Mouse (Mus musculus): ENCODE data around the gene Prkn. TPM values are rescaled to one million over a fixed set of nuclear protein-coding genes. Genes with fewer than 3 reads are reported as not detected.

Gene Prkn
- polyA plus RNA-seq, 1 experiment from 2014 or later = 2.4 TPM

DNA sequence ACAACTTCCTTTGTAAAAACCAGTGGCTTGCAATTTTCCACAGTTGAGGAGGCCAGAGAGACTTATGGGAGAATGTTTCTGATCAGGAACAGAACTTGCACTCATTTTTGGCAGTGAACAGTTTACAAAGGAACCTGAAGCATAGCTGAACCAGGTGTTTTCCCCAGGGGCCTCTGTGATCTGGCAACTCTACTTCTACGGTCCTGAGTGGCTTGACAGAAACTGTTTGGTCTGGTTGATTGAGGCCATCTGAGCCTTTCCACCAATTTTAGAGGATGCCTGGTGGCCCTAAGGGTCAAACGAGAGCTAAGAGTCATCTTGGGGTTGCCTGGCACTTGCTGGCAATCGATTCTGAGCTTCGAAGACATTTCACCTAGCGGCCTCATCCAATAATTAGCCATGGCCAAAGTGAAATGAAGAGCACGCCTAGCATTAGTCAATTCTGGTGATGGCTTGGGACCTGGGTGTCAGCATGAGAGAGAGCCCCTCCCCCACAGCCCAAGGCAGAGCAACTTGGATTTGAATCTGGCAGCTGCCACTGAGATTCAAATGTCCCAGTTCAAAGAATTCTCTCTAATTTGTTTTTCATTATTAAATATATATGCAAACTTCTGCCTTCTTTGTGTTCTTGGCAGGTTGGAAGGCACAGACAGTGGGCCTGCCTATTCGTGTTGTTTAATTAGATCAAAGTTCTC lies 479.6 kb downstream of the Prkn start:
- no peak overlapping the region for H3K27ac ChIP-seq
- ATAC-seq (ENCODE audit: low FRiP score) = no peak
- 64% methylated on average over 7 of the region's 7 CpGs for WGBS
- no peak overlapping the region for H3K4me3 ChIP-seq
- no peaks in the 10 kb centered on the region for H3K4me1 ChIP-seq
- H3K9me3 ChIP-seq (replicated peaks) = no peaks in the 10 kb centered on the region
- no peaks in the 10 kb centered on the region for H3K36me3 ChIP-seq
- H3K4me2 ChIP-seq (replicated peaks) = no peak overlapping the region
- H3K27me3 ChIP-seq = no peaks in the 10 kb centered on the region
- H3K9ac ChIP-seq = no peak overlapping the region

DNA sequence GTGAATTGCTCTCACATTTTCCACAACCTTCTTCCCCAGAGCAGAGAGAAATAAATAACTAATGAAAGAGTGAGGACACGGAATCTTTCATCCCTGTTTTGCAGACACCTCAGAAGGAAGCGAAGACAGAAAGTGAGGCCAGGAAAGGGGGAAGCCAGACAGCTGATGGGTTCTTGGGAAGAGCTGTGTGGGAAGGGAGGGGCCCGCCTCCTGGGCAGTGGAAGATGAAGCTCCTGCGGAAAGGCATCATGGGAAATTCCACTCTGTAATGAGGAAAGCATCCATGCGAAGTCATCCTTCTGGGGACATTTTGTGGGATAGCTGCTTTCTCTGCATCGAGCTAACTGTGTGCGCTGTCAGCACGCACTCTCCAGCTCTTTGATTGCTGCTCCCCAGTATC lies 491.9 kb downstream of the Prkn start:
- H3K9ac ChIP-seq = no peak overlapping the region
- no peaks in the 10 kb centered on the region for H3K27me3 ChIP-seq
- no peaks in the 10 kb centered on the region for H3K36me3 ChIP-seq
- no peak for ATAC-seq (ENCODE audit: low FRiP score)
- peak overlapping the region; percentile 30; the same call in 1 of the 2 replicates for H3K27ac ChIP-seq
- no peaks in the 10 kb centered on the region for H3K9me3 ChIP-seq (replicated peaks)
- H3K4me3 ChIP-seq = no peak overlapping the region
- H3K4me2 ChIP-seq (replicated peaks) = no peak overlapping the region
- WGBS = 66% methylated on average over 8 of the region's 8 CpGs
- peaks cover 10% of the 10 kb centered on the region; the same call in 1 of the 2 replicates for H3K4me1 ChIP-seq

DNA sequence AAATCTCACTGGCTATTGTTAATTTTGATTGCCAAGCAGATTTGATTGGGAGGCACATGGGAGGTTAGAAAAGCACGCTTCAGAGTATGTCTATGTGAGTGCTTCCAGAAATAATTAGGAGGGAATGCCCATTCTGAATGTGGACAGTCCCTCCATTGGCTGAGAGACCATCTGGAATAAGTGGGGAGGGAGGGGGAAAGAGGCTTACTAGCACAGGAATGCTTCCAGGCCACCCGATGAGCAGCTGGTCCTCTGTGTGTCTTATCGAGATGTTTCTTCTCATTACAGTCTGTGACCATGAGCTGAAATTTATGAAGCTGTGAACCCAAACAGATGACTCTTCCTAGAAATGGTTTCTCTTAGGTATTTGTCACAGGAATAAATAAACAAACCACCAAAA lies 493.6 kb downstream of the Prkn start:
- WGBS = 72% methylated on average over 3 of the region's 3 CpGs
- Histone ChIP-seq H3K4me2 (replicated peaks) (no peak overlapping the region), H3K36me3 (no peaks in the 10 kb centered on the region), H3K4me3 (no peak overlapping the region), H3K27me3 (no peaks in the 10 kb centered on the region), H3K9ac (no peak overlapping the region), H3K9me3 (replicated peaks) (no peaks in the 10 kb centered on the region), H3K4me1 (peaks cover 10% of the 10 kb centered on the region; the same call in 1 of the 2 replicates), H3K27ac (no peak overlapping the region)
- no peak for ATAC-seq (ENCODE audit: low FRiP score)

DNA sequence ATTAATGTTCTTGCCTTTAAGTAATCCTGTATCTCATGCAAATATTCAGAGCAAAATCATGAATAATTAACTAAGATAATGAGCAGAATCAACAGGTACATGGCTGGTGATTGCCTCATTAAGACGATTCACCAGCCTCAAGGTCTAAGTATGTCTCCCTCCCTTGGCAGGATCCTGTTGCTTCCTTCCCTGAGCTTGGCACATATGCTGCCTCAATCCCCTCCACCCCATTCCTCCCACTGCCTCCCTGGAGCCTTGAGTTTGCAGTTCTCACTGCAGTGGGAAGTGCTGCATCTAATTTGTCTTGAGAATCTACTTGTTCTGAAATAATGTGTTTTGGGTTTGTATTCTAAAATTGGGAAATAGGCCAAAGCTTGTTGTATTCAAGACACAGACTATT lies 496.0 kb downstream of the Prkn start:
- ATAC-seq (ENCODE audit: low FRiP score) = no peak
- Histone ChIP-seq H3K4me1 (peaks cover 10% of the 10 kb centered on the region; the same call in 1 of the 2 replicates), H3K27me3 (no peaks in the 10 kb centered on the region), H3K36me3 (no peaks in the 10 kb centered on the region), H3K4me3 (no peak overlapping the region), H3K9ac (no peak overlapping the region), H3K4me2 (replicated peaks) (no peak overlapping the region), H3K9me3 (replicated peaks) (no peaks in the 10 kb centered on the region), H3K27ac (no peak overlapping the region)
- 56% methylated on average over 1 of the region's 1 CpGs for WGBS

DNA sequence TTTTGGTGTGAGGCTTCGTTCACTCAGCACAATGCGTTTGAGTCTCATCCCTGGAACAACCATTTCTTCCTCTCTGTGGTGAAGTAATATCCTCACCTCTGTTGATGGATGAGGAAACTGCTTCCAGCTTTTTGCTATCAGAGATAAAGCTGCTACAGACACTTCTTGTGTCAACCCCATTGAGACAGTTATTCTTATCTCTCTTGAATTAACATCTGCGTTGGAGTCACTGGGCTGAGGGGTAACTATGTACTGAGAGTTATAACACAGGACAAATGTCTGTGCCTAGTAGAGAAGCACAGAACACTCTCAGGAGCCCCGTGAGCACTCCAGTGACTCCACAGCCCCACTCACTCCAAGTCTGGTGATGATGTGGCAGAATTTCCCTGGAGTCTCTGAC lies 500.2 kb downstream of the Prkn start:
- Histone ChIP-seq H3K27ac (no peak overlapping the region), H3K36me3 (no peaks in the 10 kb centered on the region), H3K9me3 (replicated peaks) (no peaks in the 10 kb centered on the region), H3K4me2 (replicated peaks) (no peak overlapping the region), H3K9ac (no peak overlapping the region), H3K27me3 (no peaks in the 10 kb centered on the region), H3K4me1 (no peaks in the 10 kb centered on the region), H3K4me3 (no peak overlapping the region)
- no peak for ATAC-seq (ENCODE audit: low FRiP score)
- 83% methylated on average over 4 of the region's 4 CpGs for WGBS

DNA sequence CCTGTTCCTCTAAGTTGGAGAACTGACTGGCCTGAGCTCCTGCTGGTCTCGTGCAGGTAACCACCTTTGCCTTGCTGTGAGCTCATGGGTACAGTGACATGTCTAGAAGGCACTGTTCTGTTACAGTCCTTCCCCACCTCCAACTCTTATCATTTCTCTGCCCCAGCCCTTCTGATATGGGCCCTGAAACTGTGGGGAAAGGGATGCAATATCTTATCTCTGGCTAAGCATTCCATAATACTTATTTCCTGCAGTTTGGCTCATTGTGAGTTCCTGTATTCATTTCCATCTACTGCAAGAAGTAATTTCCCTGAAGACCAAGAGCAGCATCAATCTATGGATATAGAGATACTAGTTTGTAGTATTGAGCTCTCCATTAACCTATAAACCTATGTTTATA lies 506.1 kb downstream of the Prkn start:
- no peak for ATAC-seq (ENCODE audit: low FRiP score)
- Histone ChIP-seq H3K9me3 (replicated peaks) (no peaks in the 10 kb centered on the region), H3K4me2 (replicated peaks) (no peak overlapping the region), H3K27me3 (no peaks in the 10 kb centered on the region), H3K27ac (no peak overlapping the region), H3K4me3 (no peak overlapping the region), H3K9ac (no peak overlapping the region), H3K36me3 (no peaks in the 10 kb centered on the region), H3K4me1 (no peaks in the 10 kb centered on the region)
- 82% methylated on average over 1 of the region's 1 CpGs for WGBS

DNA sequence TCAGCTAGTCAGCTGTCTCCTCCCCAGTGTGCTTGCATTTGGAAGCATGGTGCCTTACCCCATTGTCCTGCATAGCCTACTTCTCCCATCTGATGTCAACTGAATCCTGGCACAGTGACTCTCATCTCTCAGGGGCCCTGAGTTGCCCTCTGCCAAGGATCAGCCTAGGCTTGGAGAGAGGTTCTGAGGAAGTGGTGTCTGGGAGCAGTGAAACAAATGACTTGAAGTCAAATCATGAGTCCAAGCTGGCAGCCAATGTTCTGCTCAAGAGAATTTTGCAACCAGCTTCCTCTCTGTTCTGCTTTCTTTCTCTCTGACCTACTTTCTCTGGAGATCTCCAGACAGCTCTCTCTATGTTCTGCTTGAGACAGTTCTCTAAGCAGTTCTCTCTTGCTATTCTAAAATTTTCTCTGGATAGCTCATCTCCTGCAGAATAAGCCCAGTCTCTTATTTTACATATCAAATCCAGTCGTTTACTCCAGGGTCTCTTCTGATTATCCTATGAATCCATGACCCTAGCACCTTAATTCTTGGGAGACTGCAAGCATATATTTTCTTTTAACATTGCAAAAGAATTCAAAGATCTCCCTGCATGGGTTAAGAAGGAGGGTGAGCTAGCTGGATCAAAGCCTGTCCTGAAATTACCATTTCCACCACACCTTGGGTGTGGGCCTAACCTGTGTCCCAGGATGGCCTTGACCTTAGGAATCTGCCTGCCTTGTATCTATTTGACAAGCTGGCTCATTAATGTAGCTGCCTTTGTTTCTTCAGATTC lies 512.8 kb downstream of the Prkn start:
- Histone ChIP-seq H3K9me3 (replicated peaks) (no peaks in the 10 kb centered on the region), H3K27me3 (no peaks in the 10 kb centered on the region), H3K36me3 (no peaks in the 10 kb centered on the region), H3K9ac (no peak overlapping the region), H3K4me2 (replicated peaks) (no peak overlapping the region), H3K27ac (no peak overlapping the region), H3K4me1 (no peaks in the 10 kb centered on the region), H3K4me3 (no peak overlapping the region)
- no peak for ATAC-seq (ENCODE audit: low FRiP score)
- 38% methylated on average over 1 of the region's 1 CpGs for WGBS

DNA sequence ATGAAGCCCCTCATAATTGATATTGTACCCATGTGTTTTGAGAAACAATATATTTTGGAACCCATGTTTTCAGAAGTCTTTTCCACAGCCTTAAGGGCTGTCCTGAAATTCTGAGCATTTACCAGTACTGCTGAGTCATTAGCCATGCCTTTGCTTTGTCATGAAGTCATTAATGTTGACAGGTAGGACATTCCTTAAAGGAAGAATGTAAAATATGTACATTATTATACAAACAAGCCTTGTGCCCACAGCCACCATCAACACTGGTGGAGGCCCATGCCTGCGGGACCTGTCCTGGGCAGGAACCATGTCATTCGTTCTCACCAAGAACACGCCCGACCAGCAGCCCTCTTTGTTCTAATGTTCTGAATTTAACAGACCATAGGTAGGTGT lies 513.4 kb downstream of the Prkn start:
- no peak overlapping the region for H3K4me3 ChIP-seq
- H3K4me1 ChIP-seq = no peaks in the 10 kb centered on the region
- no peaks in the 10 kb centered on the region for H3K36me3 ChIP-seq
- H3K4me2 ChIP-seq (replicated peaks) = no peak overlapping the region
- no peak for ATAC-seq (ENCODE audit: low FRiP score)
- H3K27ac ChIP-seq = no peak overlapping the region
- no peaks in the 10 kb centered on the region for H3K27me3 ChIP-seq
- H3K9ac ChIP-seq = no peak overlapping the region
- no peaks in the 10 kb centered on the region for H3K9me3 ChIP-seq (replicated peaks)
- 93% methylated on average over 4 of the region's 4 CpGs for WGBS

DNA sequence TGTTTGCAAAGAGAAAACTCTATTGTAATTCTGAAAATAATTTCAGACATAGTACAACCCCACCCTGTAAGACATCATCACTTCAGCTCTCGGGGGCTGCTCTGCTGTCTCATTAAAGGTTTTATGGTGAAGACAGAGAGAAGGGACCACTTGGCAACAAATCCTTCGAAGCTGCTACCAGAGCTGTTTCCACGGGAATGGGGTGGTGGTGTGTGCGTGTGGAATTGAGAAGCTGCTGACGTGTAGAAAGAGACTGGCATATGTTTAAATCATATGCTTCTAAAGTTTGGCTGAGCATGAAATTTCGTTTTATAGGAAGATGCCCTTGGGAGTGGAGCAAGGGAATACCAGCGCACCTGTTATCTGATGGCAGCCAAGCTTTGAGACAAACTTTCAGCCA lies 514.2 kb downstream of the Prkn start:
- ATAC-seq (ENCODE audit: low FRiP score) = no peak
- no peaks in the 10 kb centered on the region for H3K36me3 ChIP-seq
- no peaks in the 10 kb centered on the region for H3K27me3 ChIP-seq
- H3K9ac ChIP-seq = no peak overlapping the region
- H3K27ac ChIP-seq = no peak overlapping the region
- H3K4me1 ChIP-seq = no peaks in the 10 kb centered on the region
- no peaks in the 10 kb centered on the region for H3K9me3 ChIP-seq (replicated peaks)
- H3K4me2 ChIP-seq (replicated peaks) = no peak overlapping the region
- WGBS = 85% methylated on average over 7 of the region's 7 CpGs
- H3K4me3 ChIP-seq = no peak overlapping the region

DNA sequence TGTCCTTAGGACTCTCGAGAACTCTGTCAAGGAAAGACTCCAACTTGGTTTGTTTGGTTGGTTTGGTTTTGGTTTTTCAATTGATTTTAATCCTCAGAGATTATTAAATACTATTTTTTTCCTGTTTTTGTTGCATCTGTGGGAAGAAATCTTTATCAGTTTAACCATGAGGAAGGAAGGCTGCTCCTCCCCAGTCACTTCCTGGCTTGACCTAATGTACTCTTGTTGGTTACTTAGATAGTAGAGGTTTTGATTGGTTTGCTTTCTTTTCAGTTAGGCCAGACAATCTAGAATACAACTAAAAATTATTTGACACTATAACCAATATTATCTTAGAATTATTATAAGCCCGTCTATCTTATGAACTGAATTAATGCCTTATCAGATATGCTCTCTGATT lies 535.3 kb downstream of the Prkn start:
- H3K9ac ChIP-seq = no peak overlapping the region
- H3K4me2 ChIP-seq (replicated peaks) = no peak overlapping the region
- no peaks in the 10 kb centered on the region for H3K27me3 ChIP-seq
- peaks cover 4% of the 10 kb centered on the region; the same call in 1 of the 2 replicates for H3K4me1 ChIP-seq
- H3K4me3 ChIP-seq = no peak overlapping the region
- H3K9me3 ChIP-seq (replicated peaks) = no peaks in the 10 kb centered on the region
- H3K27ac ChIP-seq = no peak overlapping the region
- WGBS = 92% methylated on average over 2 of the region's 2 CpGs
- no peaks in the 10 kb centered on the region for H3K36me3 ChIP-seq
- no peak for ATAC-seq (ENCODE audit: low FRiP score)

DNA sequence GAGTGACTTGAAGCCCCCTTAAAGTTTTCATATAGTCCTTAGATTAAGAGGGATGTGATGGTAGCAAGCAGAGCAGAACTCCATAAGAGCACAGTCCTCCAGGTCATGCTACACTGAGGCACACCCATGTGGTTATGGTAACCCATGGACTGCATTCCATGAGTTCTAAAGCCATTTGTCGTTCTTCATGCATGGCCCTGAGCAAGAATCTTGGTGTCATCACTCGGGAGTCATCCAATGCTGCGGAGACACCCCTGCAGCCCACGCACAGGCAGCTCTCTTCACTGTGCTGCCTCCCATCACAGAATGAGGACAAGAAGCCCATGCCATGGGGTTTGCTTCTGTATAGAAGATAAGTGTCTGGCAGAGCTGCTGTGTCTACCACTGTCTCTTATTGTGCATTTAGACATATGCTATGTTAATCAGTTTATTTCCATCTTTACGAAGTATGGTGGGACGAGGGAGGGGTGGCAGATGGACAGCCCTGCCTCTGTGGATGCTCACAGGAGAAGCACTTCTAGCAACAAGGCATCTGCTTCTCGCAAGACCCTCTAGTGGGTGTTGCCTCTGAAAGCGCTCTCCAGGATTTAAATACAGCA lies 543.3 kb downstream of the Prkn start:
- no peak overlapping the region for H3K9ac ChIP-seq
- no peak for ATAC-seq (ENCODE audit: low FRiP score)
- no peaks in the 10 kb centered on the region for H3K4me1 ChIP-seq
- WGBS = 84% methylated on average over 8 of the region's 8 CpGs
- H3K27ac ChIP-seq = no peak overlapping the region
- H3K27me3 ChIP-seq = no peaks in the 10 kb centered on the region
- H3K9me3 ChIP-seq (replicated peaks) = no peaks in the 10 kb centered on the region
- H3K4me3 ChIP-seq = no peak overlapping the region
- no peak overlapping the region for H3K4me2 ChIP-seq (replicated peaks)
- H3K36me3 ChIP-seq = no peaks in the 10 kb centered on the region

DNA sequence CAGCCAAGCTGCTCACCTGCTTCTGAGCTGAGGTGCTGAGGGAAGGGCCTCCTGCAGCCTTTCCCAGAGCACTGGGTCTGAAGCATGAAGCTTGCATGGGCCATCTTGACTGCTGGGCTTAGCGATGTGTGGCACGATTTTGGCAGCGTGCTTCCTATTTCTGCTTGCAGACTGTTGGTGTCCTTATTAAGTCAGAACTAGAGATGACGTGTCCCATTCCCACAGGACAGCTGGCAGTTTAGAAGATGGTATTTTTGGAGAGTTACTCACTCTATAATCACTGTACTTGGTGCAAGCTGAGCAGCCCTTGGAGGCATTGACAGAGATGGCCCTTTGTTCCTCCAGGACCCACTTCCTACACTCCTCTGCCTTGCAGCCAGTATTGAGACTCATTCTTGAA lies 545.1 kb downstream of the Prkn start:
- H3K36me3 ChIP-seq = no peaks in the 10 kb centered on the region
- no peak overlapping the region for H3K4me3 ChIP-seq
- H3K9me3 ChIP-seq (replicated peaks) = no peaks in the 10 kb centered on the region
- H3K4me2 ChIP-seq (replicated peaks) = no peak overlapping the region
- H3K27me3 ChIP-seq = no peaks in the 10 kb centered on the region
- H3K27ac ChIP-seq = no peak overlapping the region
- H3K9ac ChIP-seq = no peak overlapping the region
- no peak for ATAC-seq (ENCODE audit: low FRiP score)
- H3K4me1 ChIP-seq = no peaks in the 10 kb centered on the region
- WGBS = 93% methylated on average over 4 of the region's 4 CpGs

Measured in hindbrain, embryonic 12.5 days (tissue).